Mouse (Mus musculus): Measurements from ENCODE around the gene Pin1. TPM values are rescaled to one million over a fixed set of nuclear protein-coding genes. Genes with fewer than 3 reads are reported as not detected.
A peak's percentile ranks its signal among the peaks of the same experiment; 100 is the strongest.
"Not testable (repeated sequence)": the region's sequence is repeated elsewhere in the genome, so short reads cannot be mapped to it uniquely, and the experiment has no call there.

Gene Pin1
- polyA plus RNA-seq (2016; fragmentation: Nextera tagmentation; extraction: Ambion mirVana) = 53.9 and 56.2 TPM in 2 replicates

DNA sequence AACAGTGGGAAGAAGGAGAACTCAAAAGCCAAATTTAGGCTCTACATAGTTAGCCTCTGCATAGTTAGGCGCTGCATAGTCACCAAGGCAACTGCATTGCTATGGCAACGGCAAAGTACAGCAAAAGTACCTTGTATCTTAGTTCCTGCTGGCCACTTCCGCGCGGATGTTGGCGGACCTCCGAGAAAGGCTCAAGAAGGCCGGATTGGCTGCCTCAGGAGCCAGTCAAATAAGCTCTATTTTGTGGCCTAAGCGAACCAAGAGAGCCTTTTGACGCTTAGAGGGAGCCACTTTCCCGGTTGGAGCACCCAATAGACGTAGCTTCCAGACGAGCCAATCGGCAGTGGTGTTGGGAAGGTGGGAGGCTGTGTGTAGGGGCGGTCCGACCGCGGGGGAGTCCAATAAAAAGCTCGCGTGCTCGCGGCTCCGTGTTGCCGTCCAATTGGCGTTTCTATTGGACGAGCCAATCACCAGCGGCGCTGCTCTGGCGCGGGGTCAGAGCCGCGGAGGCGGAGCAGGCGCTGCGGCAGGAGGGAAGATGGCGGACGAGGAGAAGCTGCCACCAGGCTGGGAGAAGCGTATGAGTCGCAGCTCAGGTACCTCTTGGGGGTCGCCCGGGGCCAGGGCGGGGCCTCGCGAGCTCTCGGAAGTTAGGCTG lies at the start of gene Pin1:
TSS of gene Pin1 (plus strand) at position 494 of the 658 bp plus-strand sequence.
- peaks cover 54% of the 10 kb centered on the region for H3K36me3 ChIP-seq (replicated peaks)
- under 1% methylated on average over 44 of the region's 45 CpGs for WGBS
- H3K9ac ChIP-seq = peak within 1 kb of the TSS; percentile 90
- peak; percentile 99 for ATAC-seq (ENCODE audit: low FRiP score)
- H3K9me3 ChIP-seq = no peaks in the 10 kb centered on the region
- H3K27ac ChIP-seq = peak within 1 kb of the TSS; percentile 65
- H3K4me1 ChIP-seq = peaks cover 40% of the 10 kb centered on the region
- no peaks in the 10 kb centered on the region for H3K27me3 ChIP-seq
- peak within 1 kb of the TSS; percentile 79 for H3K4me2 ChIP-seq
- H3K4me3 ChIP-seq (replicated peaks) = peak within 1 kb of the TSS; percentile 94

DNA sequence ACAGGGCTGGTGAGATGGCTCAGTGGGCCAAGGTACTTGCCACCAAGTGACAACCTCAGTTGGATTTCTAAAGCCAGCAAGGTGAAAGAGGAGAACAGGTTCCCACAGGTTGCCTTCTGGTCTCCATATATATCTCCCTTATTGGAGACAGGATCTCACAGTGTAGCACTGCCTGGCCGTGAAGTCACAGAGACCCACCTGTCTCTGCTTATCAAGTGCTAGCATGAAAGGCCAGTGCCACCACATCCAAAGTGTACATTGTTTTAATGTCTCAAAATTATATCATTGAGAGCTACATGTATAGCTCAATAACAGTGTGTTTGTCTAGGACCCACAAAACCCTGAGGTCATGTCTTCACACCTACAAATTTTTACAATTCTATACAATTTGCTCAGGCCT lies 45.6 kb upstream of the Pin1 start:
- WGBS = 92% methylated on average over 1 of the region's 1 CpGs
- peaks cover 12% of the 10 kb centered on the region for H3K36me3 ChIP-seq (replicated peaks)
- ATAC-seq (ENCODE audit: low FRiP score) = no peak
- H3K27me3 ChIP-seq = no peaks in the 10 kb centered on the region
- no peak overlapping the region for H3K4me3 ChIP-seq (replicated peaks)
- H3K4me1 ChIP-seq = peaks cover 8% of the 10 kb centered on the region
- peak overlapping the region; percentile 66; the same call in 1 of the 2 replicates for H3K4me2 ChIP-seq
- no peak overlapping the region for H3K9ac ChIP-seq
- no peak overlapping the region for H3K27ac ChIP-seq
- 0 out of 2 replicates have a peak, but pooled peaks cover 3% of the 10 kb centered on the region for H3K9me3 ChIP-seq

DNA sequence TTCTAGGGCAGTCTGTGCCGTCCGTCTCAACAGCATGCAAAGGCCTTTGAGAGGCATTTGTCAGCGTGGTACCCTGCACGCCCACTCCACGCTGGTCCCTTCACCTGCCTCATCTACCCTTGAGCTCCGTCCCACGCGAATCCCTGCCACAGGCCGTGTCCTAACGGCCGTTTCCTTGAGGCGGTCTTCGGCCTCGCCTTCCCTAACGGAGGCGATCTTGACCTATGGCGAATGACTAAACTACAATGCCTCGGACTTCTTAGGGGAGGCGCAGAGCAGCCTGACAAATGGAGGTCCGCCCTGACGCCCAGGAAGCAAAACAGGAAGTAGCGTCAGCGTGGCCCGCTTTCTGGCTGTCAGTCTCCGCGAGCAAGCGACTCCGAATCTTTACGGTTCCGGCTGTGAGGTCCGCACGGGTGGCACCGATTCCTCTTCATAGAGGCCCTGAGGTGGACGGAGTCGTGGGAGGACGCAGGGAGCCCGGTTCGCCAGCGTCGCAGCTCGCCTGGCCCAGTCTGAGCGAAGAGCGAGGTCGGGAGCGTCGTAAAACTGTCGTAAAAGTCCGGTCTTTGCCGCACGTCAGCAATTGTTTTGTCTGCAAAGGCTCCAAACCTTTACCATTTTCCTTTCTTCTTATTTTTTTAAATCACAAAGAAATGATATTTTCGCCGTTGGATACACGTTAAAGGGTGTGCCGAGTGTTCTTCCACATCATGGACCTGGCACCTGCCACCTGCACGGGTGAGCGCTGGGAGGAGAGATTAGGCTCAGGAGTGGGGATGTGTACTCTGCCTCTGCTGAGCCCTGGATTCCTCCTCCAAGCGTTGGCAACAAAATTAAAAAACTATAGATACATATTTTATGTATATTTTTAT lies 44.6 kb upstream of the Pin1 start:
- peak; percentile 90 for ATAC-seq (ENCODE audit: low FRiP score)
- peak overlapping the region; percentile 72 for H3K4me3 ChIP-seq (replicated peaks)
- 0 out of 2 replicates have a peak, but pooled peaks cover 3% of the 10 kb centered on the region for H3K9me3 ChIP-seq
- H3K9ac ChIP-seq = peak overlapping the region; percentile 82
- H3K36me3 ChIP-seq (replicated peaks) = peaks cover 10% of the 10 kb centered on the region
- no peaks in the 10 kb centered on the region for H3K27me3 ChIP-seq
- WGBS = under 1% methylated on average over 57 of the region's 57 CpGs
- H3K4me1 ChIP-seq = peaks cover 8% of the 10 kb centered on the region
- peak overlapping the region; percentile 66 for H3K4me2 ChIP-seq
- peak overlapping the region; percentile 94 for H3K27ac ChIP-seq

DNA sequence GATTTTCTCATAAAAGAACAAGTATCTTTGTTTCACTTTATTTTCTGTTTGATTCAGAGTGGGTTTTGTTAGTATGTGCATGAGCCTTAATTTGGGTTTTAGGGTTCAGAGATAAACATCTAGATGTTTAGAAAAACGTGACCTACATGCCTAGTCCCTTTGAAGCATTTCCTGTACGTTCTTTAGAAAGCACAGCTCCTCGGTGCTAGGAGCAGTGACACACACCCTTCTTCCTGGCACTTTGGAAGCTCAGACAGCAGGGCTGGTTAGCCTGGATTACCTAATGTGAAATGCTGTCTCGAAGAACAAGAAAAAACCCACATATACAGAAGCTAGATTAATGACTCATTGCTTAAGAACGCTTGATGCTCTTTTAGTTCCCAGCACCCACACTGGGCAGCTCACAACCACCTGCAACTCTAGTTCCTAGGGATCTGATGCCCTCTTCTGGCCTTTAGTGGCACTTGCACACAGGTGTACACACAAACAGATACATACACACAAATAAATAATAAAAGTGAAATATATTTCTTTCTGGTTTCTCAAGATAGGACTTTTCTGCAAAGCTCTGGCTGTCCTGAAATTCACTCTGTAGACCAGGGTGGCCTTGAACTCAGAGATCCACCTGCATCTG lies 41.9 kb upstream of the Pin1 start:
- WGBS = 87% methylated on average over 5 of the region's 5 CpGs
- H3K27ac ChIP-seq = no peak overlapping the region
- ATAC-seq (ENCODE audit: low FRiP score) = no peak

DNA sequence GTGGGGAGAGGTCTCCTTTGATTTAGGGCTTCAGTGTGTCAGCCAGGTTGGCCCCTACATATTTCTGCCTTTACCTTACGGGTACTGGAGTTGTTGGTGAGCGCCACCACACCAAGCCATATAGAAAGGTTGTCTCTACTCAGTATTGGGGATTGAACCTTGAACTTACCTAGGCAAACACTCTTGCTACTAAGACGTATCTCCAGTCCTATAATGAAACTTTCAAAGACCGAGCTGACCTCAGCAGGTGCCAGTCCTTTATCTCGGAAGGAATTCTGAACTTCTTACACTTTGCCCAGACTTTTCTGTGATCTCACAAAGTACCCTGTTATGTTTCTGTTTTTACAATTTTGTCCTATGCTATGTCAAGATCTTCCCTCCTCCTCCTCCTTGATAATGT lies 39.9 kb upstream of the Pin1 start:
- Histone ChIP-seq H3K4me1 (no peaks in the 10 kb centered on the region; the same call in 1 of the 2 replicates), H3K4me3 (replicated peaks) (no peak overlapping the region), H3K27me3 (no peaks in the 10 kb centered on the region), H3K4me2 (no peak overlapping the region), H3K27ac (no peak overlapping the region), H3K9me3 (0 out of 2 replicates have a peak, but pooled peaks cover 3% of the 10 kb centered on the region), H3K36me3 (replicated peaks) (peaks cover 10% of the 10 kb centered on the region), H3K9ac (no peak overlapping the region)
- no peak for ATAC-seq (ENCODE audit: low FRiP score)
- 78% methylated on average over 5 of the region's 5 CpGs for WGBS

More for the DNA sequence above, 41.9 kb upstream of the Pin1 start:
- H3K4me2 ChIP-seq = no peak overlapping the region
- 0 out of 2 replicates have a peak, but pooled peaks cover 3% of the 10 kb centered on the region for H3K9me3 ChIP-seq
- H3K4me1 ChIP-seq = peaks cover 8% of the 10 kb centered on the region
- H3K36me3 ChIP-seq (replicated peaks) = peaks cover 10% of the 10 kb centered on the region
- no peaks in the 10 kb centered on the region for H3K27me3 ChIP-seq
- H3K4me3 ChIP-seq (replicated peaks) = no peak overlapping the region
- H3K9ac ChIP-seq = no peak overlapping the region

DNA sequence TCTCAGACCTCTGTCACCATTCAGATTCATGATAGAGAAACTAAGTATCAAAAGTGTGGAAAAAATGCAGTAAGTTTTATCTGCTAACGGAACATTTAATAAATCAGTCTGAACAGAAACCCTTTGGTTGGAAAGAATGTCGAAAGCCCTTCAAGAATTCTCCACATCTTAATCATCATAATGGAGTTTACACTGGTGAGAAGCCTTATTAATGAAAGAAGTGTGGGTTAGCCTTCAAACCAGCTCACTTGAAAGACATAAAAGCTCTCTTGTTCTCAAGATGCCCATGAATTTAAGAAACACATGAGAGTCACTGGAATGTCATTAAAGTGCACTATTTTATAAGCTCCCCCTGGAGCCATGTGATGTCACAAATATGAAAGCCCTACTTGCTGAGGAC lies 35.2 kb upstream of the Pin1 start:
- 95% methylated on average over 2 of the region's 2 CpGs for WGBS
- no peaks in the 10 kb centered on the region for H3K27me3 ChIP-seq
- no peaks in the 10 kb centered on the region for H3K4me1 ChIP-seq
- peaks cover 3% of the 10 kb centered on the region; the same call in 1 of the 2 replicates for H3K36me3 ChIP-seq (replicated peaks)
- H3K9me3 ChIP-seq = no peaks in the 10 kb centered on the region
- H3K4me2 ChIP-seq = no peak overlapping the region
- ATAC-seq (ENCODE audit: low FRiP score) = no peak
- no peak overlapping the region for H3K9ac ChIP-seq
- H3K4me3 ChIP-seq (replicated peaks) = no peak overlapping the region
- no peak overlapping the region for H3K27ac ChIP-seq

DNA sequence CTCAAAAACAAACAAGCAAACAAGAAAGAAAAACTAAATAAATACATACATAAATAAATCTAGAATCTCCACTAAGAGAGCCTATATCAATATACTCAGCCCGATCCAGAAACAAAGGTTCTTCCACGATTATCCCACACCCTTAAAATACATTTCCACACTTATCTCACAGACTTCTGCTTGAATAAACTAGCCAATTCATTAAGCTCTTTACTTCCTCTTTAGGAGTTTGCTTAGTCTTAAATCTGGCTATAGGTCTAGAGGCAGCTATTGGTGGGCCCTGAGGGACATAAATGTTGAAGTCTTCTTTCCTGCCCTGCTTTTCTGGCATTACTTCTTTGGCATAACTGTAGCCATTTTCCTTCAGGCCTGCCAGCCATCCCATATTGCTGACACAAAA lies 20.6 kb upstream of the Pin1 start:
- no peak overlapping the region for H3K4me2 ChIP-seq

DNA sequence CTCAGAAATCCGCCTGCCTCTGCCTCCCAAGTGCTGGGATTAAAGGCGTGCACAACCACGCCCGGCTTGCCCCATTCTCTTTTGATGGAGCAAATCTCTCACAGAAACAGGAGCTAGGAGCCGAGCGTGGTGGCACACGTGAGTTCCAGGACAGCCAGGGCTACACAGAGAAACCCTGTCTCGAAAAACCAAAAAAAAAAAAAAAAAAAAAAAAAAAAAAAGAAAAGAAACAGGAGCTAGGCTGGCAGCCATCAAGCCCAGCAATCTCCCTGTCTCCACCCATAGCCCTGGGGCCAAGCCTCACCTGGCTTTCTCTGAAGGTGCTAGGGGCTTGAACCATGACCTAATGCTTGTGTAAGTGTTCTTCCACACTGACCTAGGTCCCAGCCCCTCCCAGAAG lies 16.2 kb upstream of the Pin1 start:
- H3K9me3 ChIP-seq; H3K4me3 ChIP-seq (replicated peaks); H3K4me1 ChIP-seq; H3K9ac ChIP-seq; ATAC-seq (ENCODE audit: low FRiP score); H3K27ac ChIP-seq; H3K4me2 ChIP-seq; H3K27me3 ChIP-seq: not testable (repeated sequence)
- peaks cover 16% of the 10 kb centered on the region for H3K36me3 ChIP-seq (replicated peaks)
- WGBS = 95% methylated on average over 8 of the region's 8 CpGs

More for the DNA sequence above, 20.6 kb upstream of the Pin1 start:
- WGBS = 93% methylated on average over 2 of the region's 2 CpGs
- Histone ChIP-seq H3K27ac (no peak overlapping the region), H3K9me3 (no peaks in the 10 kb centered on the region), H3K36me3 (replicated peaks) (0 out of 2 replicates have a peak, but pooled peaks cover 4% of the 10 kb centered on the region), H3K27me3 (no peaks in the 10 kb centered on the region), H3K4me1 (no peaks in the 10 kb centered on the region), H3K9ac (no peak overlapping the region), H3K4me3 (replicated peaks) (no peak overlapping the region)
- ATAC-seq (ENCODE audit: low FRiP score) = no peak

DNA sequence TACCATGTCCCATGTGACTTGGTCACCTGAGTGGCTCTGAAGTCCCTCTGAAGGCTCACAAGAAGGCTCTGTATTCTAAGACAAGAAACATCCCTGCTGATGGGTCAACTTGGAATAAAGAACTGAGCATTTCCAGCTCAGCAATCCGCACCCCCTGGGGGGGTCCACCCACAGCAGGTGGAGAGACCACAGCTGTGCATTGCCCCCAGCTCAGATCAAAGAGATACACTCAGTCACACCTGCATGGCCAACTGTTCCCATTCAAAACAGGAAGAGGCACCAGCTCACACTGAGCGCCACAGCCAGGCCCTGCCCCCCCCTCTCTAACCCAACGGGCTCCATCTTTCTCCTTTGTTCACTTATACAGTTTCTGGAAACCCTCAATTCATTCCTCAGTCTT lies 15.6 kb upstream of the Pin1 start:
- Histone ChIP-seq H3K9me3 (no peaks in the 10 kb centered on the region), H3K9ac (no peak overlapping the region), H3K36me3 (replicated peaks) (peaks cover 16% of the 10 kb centered on the region), H3K27me3 (no peaks in the 10 kb centered on the region), H3K4me2 (no peak overlapping the region), H3K4me3 (replicated peaks) (no peak overlapping the region), H3K4me1 (peaks cover 6% of the 10 kb centered on the region), H3K27ac (no peak overlapping the region)
- 76% methylated on average over 3 of the region's 3 CpGs for WGBS
- no peak for ATAC-seq (ENCODE audit: low FRiP score)

DNA sequence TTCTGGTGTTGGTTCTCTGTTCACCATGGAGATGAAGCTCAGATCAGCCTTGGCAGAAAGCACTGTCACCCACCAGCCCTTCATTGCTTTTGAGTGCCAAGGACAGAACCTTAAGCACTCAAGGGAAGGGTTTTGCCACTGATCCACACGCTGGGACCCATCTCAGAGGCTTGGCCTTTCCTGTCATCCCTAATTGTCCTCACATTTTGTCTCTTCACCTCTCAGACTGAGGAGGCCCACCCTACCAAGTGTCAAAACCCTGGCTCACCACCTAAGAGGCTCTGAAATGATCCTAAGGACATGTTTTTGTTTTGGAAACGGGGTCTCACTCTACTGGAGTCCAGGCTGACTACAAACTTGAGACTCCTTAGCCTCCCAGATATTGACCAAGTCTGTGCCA lies 15.1 kb upstream of the Pin1 start:
- no peak for ATAC-seq (ENCODE audit: low FRiP score)
- WGBS = 91% methylated on average over 2 of the region's 2 CpGs

DNA sequence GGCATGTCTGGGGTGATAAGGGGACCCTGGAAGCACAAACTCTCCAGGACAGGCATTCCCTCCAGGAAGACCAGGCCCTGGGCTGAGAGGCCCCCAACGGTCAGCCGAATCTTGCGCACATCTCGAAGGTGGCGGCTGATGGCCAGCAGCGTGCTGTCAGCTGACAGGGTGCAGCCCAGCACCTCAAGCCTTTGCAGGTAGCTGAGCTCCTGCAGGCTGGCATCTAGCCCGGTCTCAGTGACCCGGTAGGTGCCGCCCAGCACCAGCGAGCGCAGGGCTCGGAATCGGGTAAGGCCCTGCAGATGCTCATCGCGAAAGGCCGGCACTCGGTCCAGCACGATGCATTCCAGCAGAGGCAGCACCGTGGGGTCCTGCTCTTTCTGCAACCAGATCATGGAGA lies 13.3 kb upstream of the Pin1 start:
- Histone ChIP-seq H3K4me2 (no peak overlapping the region), H3K9me3 (no peaks in the 10 kb centered on the region), H3K27me3 (no peaks in the 10 kb centered on the region), H3K4me1 (peaks cover 23% of the 10 kb centered on the region), H3K9ac (no peak overlapping the region), H3K36me3 (replicated peaks) (peaks cover 16% of the 10 kb centered on the region), H3K4me3 (replicated peaks) (no peak overlapping the region), H3K27ac (no peak overlapping the region)
- 97% methylated on average over 19 of the region's 19 CpGs for WGBS
- ATAC-seq (ENCODE audit: low FRiP score) = no peak

More for the DNA sequence above, 15.1 kb upstream of the Pin1 start:
- H3K4me3 ChIP-seq (replicated peaks) = no peak overlapping the region
- no peaks in the 10 kb centered on the region for H3K27me3 ChIP-seq
- H3K36me3 ChIP-seq (replicated peaks) = peaks cover 16% of the 10 kb centered on the region
- H3K9me3 ChIP-seq = no peaks in the 10 kb centered on the region
- H3K27ac ChIP-seq = no peak overlapping the region
- peaks cover 11% of the 10 kb centered on the region for H3K4me1 ChIP-seq
- H3K4me2 ChIP-seq = no peak overlapping the region
- no peak overlapping the region for H3K9ac ChIP-seq

DNA sequence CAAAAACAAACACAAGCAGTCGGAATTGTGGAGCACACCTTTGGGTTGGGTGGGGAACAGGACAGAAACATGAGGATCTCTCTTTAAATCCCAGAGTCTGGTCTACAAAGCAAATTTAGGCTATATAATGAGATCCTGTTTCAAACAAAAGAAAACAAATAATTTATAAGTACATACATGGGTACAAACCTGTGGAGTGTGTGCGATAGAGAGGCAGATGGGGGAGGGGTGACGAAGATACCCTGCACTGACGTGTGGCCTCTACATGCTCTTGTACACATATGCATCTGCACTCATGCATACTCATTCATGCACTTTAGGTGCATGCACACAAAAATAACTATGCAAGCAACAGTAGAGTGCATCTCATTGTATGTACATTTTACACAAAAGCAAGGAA lies 12.4 kb upstream of the Pin1 start:
- no peak overlapping the region for H3K4me3 ChIP-seq (replicated peaks)
- WGBS = 93% methylated on average over 4 of the region's 4 CpGs
- no peak for ATAC-seq (ENCODE audit: low FRiP score)
- H3K9me3 ChIP-seq = no peaks in the 10 kb centered on the region
- H3K36me3 ChIP-seq (replicated peaks) = peaks cover 16% of the 10 kb centered on the region
- H3K27ac ChIP-seq = no peak overlapping the region
- no peak overlapping the region for H3K9ac ChIP-seq
- no peak overlapping the region for H3K4me2 ChIP-seq
- no peaks in the 10 kb centered on the region for H3K27me3 ChIP-seq
- peaks cover 28% of the 10 kb centered on the region for H3K4me1 ChIP-seq
